Mouse (Mus musculus) WW6 (cell line): ENCODE data around the gene 1700019N19Rik.

Experiments
- DNase-seq: peaks from one replicate; pipeline ENCODE4 v3.0.0-alpha.2; 2013; ENCODE audit warnings: low read depth, low spot score

1700019N19Rik gene

DNA sequence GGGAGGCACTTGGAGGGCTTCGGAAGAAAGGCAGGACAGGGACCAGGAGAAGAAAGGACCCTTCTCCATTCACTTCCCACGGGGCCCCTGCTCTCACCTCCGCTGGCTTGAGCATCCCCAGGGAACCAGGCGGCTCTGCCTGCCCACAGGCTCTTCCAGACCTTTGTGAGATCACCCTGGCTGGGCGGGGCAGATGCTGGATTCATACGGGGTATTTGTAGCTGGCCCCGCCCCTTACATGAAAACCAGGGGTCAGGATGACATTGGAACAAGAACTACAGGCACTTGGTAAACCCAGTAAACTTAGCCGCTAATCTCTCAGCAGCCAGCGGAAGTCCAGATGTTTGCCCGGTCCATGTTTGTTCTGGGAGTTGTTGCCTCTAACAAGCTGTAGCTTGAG lies at the start of gene 1700019N19Rik:
TSS of gene 1700019N19Rik (minus strand) at position 178 of the 400 bp plus-strand sequence.
- no peak for DNase-seq

GRCm38 (mm10) chr19:58843606-58844005 lies 49.3 kb upstream of the 1700019N19Rik start:
- no peak for DNase-seq

- DNase-seq: no peak
Observed at GRCm38 (mm10) chr19:58840721-58841271, 46.5 kb upstream of the 1700019N19Rik start.

DNA sequence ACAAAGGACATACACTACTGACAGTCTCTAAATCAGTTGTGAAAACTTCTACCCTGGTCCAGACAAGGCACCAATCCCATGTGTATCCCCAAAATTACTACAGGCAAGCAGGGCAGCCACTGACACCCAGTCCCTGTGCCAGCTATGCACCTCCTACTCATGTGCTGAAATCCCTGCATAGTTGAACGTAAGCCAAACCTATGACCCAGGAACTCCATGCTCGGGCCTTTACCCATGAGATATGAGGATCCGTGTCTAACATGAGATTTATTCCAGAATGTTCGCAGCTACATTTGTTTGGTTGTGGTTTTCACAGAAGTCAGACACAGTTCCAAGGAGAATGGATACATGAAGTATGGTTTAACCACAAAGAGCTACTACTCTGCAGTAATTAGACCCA lies 45.5 kb upstream of the 1700019N19Rik start:
- DNase-seq: no peak

GRCm38 (mm10) chr19:58839345-58839744 lies 45.1 kb upstream of the 1700019N19Rik start:
- DNase-seq: no peak

GRCm38 (mm10) chr19:58838706-58839105 lies 44.4 kb upstream of the 1700019N19Rik start:
- no peak for DNase-seq

GRCm38 (mm10) chr19:58833639-58834180 lies 39.4 kb upstream of the 1700019N19Rik start:
- no peak for DNase-seq

DNA sequence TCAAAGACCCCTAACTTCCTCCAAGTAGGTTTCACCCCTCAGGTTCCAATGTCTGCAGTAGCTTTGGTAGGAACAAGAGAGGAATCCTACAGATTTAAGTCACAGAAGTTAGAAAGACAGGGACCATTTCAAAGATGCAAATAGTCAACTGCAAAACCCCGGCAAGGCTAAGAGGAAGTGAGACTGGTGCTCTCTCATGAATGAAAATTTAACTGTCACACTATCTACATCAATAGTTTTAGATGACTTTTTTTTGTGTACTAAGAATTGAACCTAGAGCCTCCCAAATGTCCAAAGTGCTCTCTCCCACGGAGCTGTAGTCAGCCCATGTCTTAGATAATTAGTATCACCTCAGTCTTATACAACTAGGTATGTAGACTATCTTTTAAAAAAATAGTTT lies 38.7 kb upstream of the 1700019N19Rik start:
- DNase-seq: no peak

GRCm38 (mm10) chr19:58831280-58831922 lies 37.1 kb upstream of the 1700019N19Rik start:
- DNase-seq: no peak

- DNase-seq: no peak
Observed at GRCm38 (mm10) chr19:58830182-58830581, 35.9 kb upstream of the 1700019N19Rik start.

DNA sequence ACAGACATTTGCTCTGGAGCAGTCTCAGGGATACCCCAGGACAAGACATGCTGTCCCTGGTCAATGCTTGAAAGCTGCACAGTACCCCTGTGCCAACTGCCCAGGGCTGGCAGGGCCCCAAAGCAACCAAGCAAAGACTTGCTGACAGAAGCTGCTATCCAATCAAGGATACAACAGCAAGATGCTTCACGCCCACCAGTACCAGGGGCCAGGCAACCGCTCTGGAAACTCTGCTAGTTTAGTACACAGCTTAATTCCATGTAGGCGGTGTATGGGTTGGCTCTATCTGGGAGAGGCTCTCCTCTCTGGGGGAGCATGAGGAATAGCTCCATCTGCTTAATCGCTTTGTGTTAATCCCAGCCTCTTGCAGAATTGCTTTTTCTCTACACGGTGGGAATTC lies 35.3 kb upstream of the 1700019N19Rik start:
- DNase-seq: no peak

DNA sequence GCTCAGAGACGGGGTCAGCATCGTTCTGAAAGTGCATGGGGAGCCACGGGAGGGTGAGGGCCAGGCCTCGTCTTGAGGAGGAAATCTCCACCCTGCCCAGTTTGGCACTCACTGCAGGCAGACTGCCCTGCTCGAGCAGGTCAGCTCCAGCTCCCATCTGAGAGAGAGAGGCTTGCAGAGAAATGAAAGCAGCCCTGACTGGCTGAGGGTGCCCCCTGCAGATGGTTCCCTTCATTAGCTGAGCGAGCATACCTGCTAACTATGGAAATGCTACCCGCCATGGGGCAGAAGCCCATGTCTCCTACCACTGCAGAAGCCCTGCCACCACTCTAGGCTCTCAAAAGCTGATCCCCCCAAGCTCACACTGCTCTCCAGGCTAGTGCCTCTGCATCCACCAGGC lies 33.4 kb upstream of the 1700019N19Rik start:
- no peak for DNase-seq

GRCm38 (mm10) chr19:58824316-58824715 lies 30.1 kb upstream of the 1700019N19Rik start:
- DNase-seq: no peak

- DNase-seq: no peak
Observed at GRCm38 (mm10) chr19:58823301-58823700, 29.0 kb upstream of the 1700019N19Rik start.

GRCm38 (mm10) chr19:58822454-58823200 lies 28.4 kb upstream of the 1700019N19Rik start:
- no peak for DNase-seq

- no peak for DNase-seq
Observed at GRCm38 (mm10) chr19:58818571-58819415, 24.5 kb upstream of the 1700019N19Rik start.

- DNase-seq: no peak
Observed at GRCm38 (mm10) chr19:58817398-58817797, 23.1 kb upstream of the 1700019N19Rik start.

GRCm38 (mm10) chr19:58816453-58817041 lies 22.3 kb upstream of the 1700019N19Rik start:
- no peak for DNase-seq

DNA sequence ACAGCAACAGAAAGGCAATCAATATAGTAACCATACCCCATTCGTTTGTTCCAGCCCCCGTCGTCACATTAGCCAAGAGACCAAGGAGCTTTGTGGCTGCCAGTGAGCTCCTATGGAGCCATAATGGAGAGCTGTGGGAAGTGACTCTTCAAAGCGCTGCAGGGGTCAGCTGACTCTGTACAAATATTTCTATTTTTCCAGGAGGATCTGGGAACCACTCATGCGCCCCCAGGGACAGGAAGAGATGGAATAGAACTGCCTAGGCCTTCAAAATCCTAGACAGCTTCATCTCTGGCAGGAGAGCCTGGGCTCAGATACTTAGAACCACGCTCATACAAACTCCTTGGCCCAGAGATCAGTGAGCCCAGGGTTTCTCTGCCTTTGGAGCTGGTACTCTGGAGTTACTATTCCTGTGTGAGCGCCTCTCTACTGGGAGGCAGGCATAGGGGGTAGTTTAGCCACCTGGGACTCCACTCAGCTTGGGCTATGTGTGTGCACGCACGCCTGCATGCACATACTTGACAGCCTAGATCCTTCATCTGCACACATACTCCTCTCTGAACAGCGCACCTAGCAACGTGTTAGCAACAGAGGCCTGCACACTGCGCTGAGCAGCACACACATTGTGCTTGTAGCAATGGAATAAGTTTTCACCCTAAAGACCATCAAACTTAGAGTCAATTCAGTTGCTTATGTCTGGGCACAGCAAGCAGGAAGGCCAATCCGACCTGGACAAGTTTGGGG lies 21.1 kb upstream of the 1700019N19Rik start:
- DNase-seq: no peak

- no peak for DNase-seq
Observed at GRCm38 (mm10) chr19:58810536-58810935, 16.3 kb upstream of the 1700019N19Rik start.

DNA sequence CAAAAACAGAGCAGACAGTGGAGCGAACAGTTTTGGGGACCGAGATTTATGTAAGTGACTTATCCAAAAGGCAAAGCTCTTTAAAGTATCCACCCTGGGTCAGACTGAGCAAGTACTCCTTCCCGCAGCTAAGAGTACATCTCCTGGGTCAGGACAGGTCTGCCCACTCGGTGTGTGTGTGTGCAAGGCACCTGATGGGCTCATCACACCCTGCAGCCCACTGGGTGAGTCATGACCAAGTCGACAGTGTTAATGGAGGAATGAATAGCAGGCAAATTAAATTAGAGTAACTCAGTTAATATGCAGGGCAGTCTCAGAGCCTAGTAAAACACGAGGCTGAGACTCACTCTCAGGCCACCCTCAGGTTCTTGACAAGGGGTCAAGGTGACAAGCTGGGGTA lies 14.6 kb upstream of the 1700019N19Rik start:
- no peak for DNase-seq
